Mouse (Mus musculus): ENCODE measurements around the gene Ramac.

Ramac gene

DNA sequence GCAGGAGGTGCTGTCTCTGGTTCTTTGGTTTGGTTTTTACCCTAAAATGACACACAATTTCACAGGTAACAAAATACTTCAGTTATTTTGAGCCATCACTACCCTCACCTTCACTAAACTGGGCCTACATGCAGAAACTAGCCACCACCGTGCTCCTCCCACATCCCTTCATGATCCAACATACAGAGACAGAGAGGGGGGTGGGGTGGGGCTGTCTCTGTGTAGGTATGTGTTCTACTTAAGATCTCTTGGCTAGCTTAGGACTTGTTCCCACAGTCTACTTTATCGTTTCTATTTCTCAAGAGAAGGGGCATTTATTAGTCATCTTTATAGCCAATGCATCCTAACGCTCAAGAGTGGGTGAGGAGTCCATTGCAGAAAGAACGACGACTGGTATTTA is 25.8 kb downstream of the Ramac start:
- DNase-seq: no peak

GRCm38 (mm10) chr7:81789095-81789757 is 26.5 kb downstream of the Ramac start, which contains the start of gene 3110040N11Rik:
Gene 3110040N11Rik, minus strand, starts transcription at chr7:81789478.
- peak; percentile 79 for DNase-seq

DNA sequence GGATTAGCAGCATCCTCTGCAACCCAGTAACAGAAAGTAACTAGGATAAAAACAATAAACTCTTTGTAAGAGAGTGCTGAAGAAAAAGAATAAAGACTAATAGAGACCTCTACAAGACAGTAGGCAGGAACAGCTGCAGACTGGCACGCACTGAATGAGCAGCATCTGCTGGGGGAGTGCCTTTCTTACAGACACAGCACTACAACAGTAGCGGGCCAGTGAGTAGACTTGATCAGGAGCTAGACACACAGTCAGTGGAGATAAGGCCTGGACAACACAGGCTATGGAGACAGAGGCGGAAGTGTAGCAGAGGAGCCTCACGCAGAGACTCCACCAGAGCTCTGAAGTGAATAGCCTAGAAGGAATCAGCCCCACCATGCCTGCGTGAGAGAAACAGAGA is 43.3 kb downstream of the Ramac start:
- no peak for DNase-seq
